Mouse (Mus musculus) kidney, postnatal 10 days (tissue): ENCODE results near the gene Sun1.

ENCODE experiments used
- DNase-seq: peaks from one replicate; pipeline ENCODE4 v3.0.0; 2021; ENCODE audit warnings: mixed read lengths

Gene Sun1

GRCm38 (mm10) chr5:139287099-139287498 is 86.7 kb downstream of the Sun1 start:
- DNase-seq: no peak

- DNase-seq: no peak
Observed at GRCm38 (mm10) chr5:139287787-139288186, 87.3 kb downstream of the Sun1 start.

GRCm38 (mm10) chr5:139288591-139288990 is 88.2 kb downstream of the Sun1 start:
- no peak for DNase-seq

GRCm38 (mm10) chr5:139290467-139291259 is 90.2 kb downstream of the Sun1 start:
- DNase-seq: no peak

- peak; percentile 71 for DNase-seq
Observed at GRCm38 (mm10) chr5:139291811-139292560, 91.5 kb downstream of the Sun1 start.

GRCm38 (mm10) chr5:139294089-139294488 is 93.7 kb downstream of the Sun1 start:
- DNase-seq: no peak

GRCm38 (mm10) chr5:139297092-139297491 is 96.7 kb downstream of the Sun1 start:
- DNase-seq: no peak

GRCm38 (mm10) chr5:139297745-139298144 is 97.3 kb downstream of the Sun1 start:
- DNase-seq: no peak
